Mouse (Mus musculus) spleen, adult 12 weeks (tissue): Measurements from ENCODE around the gene Kmt5a.
A peak's percentile ranks its signal among the peaks of the same experiment; 100 is the strongest.

Experiments used
- DNase-seq: peaks from one replicate; pipeline ENCODE4 v3.0.0; 2022; ENCODE audit warnings: low spot score

Kmt5a gene

DNA sequence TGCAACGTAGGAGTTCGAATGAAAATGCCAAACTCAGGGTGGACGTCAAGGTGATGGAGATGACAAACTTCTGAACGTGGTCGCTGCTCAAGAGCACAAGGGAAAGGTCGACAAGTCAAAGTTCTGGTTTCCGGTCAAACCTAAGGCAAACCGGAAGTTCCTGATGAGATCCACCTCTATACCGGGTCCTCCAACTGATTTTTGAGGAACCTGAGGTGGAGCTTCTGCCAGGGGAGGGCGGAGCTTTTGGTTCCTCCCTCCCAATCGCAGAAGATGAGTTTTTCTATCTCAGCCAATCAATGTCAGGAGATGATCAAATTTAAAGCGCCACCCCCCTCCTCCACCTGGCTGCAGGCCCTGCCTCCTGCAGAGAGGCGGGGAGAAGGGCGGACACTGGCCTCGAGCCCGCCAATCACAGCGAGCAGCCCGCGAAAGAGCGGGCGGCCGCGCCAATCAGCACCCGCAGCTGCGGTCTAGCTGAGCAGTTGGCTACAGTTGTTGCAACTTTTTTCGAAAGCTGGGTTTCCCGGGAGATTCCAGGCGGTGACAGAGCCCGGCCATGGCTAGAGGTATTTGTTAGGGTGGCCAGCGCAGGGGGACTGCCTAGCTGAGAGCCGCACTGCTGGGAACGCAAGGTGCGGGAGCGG is at the start of gene Kmt5a:
Gene Kmt5a, plus strand, starts transcription at position 484 of the 647 bp plus-strand sequence.
- DNase-seq, result peak; percentile 94

DNA sequence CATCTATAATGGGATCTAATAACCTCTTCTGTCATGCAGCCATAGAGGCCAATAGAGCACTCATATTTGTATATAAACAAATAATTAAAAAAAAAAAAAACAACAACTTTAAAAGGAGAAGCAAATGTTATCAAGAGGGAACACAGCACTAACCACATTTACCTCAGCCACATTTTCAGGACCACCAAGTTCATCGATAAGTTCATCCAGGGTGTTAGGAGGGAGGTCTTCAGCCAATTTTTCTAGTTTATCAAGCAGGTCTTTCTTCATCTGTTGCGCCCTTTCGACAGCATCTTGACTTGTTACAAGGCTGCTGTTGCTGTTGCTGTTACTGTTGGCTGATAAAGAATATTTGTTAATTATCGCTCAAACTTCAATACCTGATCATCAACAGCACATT is 47.3 kb upstream of the Kmt5a start:
- no peak for DNase-seq

DNA sequence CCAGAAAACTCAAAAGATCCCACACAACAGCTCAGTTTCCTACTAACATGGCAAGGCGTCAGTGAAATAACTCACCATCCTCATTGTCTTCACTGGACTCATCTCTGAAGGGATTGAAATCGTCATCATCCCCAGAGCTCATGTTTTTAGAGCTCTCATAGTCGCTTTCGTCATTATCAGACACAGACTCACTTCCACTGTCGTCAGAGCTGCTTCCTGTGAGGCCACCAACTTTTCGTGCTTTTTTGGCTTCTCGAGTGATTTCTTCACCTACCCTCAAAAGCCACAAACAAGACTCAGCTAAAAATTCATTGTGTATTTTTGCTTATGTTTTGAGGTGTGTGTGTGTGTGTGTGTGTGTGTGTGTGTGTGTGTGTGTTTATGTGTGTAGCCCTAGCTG is 46.0 kb upstream of the Kmt5a start:
- DNase-seq, result no peak

GRCm38 (mm10) chr5:124410808-124411207 is 28.9 kb upstream of the Kmt5a start:
- DNase-seq, result no peak

DNA sequence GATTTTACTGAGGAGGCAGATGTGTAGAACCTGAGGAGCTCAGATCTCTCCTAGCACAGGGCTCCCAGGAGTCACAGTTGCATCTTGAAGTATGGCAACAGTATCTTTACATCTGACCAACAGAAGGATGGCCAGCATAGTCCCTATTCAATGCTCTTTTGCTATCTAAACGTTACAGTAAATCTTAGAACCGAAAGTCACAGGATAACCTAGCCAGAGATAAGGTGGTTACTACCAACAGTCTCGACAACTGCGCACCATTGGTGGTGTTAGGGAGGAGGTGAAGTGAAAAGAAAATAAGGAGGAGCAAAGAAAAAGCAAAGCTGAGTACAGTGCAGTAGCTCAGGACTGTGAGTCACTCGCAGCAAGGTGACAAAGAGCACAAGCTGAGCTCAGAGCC is 27.6 kb upstream of the Kmt5a start:
- DNase-seq, result no peak

- no peak for DNase-seq
Observed at GRCm38 (mm10) chr5:124418903-124419302, 20.8 kb upstream of the Kmt5a start.

GRCm38 (mm10) chr5:124421786-124422185 is 17.9 kb upstream of the Kmt5a start:
- no peak for DNase-seq

GRCm38 (mm10) chr5:124424200-124424722 is 15.5 kb upstream of the Kmt5a start:
- DNase-seq, result no peak

GRCm38 (mm10) chr5:124424723-124425411 is 14.9 kb upstream of the Kmt5a start:
- peak; percentile 58 for DNase-seq

DNA sequence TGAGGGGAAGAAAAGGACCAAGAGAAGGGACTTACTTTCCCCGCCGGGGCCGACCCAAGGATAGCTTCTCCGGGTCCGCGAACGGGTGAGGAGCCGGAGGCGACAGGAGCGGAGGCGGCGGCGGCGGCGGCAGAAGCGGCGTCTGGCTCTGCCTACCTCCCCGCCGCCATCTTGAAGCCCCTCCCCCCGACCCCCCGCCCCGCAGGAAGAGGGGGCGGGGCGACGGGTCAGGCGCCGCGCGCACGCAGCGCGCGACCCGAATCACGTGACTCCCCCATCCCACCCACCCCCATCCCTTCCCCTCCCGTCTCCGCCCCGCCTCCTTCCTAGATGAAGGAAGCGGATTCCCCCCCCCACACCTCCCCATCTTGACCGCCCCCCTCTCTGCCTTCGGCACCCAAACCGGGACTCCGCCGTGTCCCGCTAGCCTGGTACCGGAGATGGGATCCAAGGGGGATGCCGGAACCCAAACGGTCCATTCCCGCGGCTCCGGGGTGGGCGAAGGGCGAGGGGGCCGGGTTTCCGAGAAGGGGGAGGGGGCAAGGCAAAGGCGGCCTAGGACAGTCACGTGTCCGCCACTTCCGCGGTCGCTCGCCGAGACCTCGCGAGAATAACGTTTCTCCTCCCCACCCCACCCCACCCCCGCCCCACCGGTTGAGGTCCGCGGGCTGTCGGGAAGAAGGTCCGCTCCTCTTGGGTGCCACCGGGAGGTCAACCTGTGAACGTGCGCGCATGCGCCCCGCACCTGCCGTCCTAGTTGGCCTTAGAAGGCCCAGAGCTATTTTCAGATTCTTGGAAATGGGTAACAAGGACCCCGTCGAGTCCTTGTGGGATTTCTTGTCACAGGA is 14.1 kb upstream of the Kmt5a start, which contains the start of gene Sbno1:
Gene Sbno1, minus strand, starts transcription at position 590 of the 848 bp plus-strand sequence.
- peak; percentile 83 for DNase-seq

DNA sequence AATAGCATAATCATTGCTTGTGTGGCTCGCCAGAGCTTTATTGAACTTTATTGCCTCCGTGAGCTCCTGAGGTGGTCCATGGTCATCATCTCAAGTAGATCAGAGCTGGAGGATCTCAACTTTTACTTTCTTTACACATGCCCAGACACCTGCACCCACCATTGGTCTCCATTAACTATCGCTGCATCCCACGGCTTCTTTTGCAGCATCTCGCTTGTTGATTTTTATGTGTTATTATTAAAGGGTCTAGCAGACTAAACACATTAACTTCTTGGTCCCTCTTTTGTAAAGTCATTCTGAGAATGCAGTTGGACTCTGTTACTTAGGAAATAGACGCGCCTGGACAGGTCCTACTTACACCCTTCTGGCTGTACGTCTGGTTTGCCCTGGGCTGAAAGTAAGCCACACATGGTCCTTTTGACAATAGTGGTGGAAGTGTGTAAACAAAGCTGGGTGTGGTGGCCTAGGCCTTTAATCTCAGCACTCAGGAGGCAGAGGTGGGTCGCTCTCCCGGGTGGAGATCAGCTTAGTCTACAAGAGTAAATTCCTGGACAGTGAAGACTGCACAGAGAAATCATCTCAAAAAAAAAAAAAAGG is 13.2 kb upstream of the Kmt5a start:
- no peak for DNase-seq

DNA sequence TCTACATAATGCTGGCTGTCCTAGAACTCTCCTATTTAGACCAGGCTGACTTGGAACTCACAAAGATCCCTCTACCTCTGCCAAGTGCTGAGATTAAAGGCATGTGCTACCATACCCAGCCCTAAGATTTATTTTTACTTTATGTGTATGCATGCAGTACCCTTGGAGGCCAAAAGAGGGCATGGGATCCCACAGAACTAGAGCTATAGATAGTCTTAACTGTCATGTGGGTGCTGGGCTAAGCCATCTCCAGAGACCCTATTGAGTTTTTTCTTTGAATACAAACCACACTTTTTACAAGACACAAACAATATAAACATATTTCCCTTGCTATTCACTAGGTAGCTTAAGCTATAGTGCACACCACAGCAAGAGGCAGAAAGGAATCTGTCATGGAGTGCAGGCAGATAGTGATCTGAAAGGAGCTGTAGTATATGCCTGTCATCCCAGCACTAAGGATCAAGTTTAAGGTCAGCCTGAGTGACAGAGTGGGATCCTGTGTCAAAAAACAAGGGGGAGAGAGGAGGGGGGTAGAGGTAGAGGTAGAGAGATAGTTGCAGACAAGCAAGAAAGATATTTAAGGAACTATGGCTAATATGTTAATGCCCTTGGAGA is 7.2 kb upstream of the Kmt5a start:
- DNase-seq, result peak; percentile 27

DNA sequence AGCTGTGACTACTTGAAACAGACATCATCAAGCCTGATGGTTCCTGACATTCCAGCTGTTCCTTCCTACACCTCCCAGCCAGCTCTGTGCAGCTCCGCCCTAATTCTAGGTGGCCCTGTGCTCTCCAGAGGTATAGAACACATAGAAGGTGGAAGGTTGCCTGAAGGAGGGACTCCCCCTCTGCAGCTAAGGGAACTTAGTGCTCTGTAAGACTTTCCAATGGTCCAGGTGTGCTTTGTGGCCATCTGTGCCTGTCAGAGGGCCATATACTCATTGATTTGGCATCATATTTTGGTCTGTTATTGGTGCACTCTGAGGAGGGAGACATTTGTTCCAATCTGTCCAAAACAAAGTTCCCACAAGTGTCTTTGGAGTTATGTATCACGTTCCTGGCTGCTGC is 6.7 kb upstream of the Kmt5a start:
- DNase-seq, result no peak

GRCm38 (mm10) chr5:124438229-124438628 is 1.5 kb upstream of the Kmt5a start:
- no peak for DNase-seq

DNA sequence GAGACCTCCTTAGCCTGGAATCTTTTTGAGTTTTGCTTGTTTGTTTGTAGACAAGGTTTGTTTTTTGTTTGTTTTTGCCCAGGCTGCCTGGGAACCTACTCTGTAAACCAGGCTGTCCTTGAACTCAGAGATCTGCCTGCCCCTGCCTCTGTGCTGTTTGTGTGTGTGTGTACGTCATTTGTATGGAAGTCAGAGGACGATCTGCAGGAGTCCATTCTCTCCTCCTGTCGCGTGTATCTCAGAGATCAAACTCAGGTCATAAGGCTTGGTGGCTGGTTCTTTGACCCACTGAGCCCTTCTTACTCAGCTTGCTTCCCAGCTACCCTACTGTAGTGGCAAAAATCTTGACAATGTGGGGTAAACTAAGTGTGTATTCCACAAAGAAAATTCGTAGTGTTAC is 984 bp upstream of the Kmt5a start:
- DNase-seq, result no peak

- DNase-seq, result peak; percentile 63
Observed at GRCm38 (mm10) chr5:124440094-124440701, 468 bp downstream of the Kmt5a start.

DNA sequence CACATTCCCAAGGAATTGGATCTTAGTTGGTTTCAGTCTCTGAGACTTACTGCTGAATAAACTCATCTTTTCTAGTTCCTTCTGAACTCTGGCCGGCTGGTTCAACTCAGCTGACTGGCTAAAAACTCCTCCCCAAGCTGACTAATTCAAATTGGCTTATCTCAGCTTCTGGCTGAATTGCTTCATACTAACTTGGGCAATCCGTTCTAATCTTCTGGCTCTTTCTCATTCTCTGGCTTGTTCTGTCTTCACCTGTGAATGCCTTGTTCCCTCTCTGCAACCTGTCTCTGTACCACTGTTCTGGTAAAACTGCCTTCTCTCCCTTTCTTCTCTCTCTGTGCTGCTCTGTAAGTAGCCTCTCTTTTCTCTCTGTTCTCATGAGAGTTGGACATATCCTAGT is 2.9 kb downstream of the Kmt5a start:
- no peak for DNase-seq

DNA sequence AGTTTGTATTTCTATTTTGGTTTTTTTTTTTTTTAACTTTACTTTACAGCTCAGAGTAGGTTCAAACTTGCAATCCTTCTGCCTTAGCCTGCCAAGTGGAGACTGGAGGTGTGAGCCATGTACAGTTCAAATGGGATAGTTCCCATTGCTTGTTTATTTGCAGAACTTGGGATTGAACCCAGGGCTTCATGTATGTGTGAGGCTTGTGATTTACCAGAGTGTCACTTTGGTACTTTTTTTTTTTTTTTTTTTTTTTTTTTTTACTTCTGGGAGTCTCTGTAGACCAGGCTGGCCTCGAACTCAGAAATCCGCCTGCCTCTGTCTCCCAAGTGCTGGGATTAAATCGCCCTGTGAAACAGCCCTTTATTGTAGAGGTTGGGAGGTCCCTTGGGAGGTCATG is 4.5 kb downstream of the Kmt5a start:
- no peak for DNase-seq

DNA sequence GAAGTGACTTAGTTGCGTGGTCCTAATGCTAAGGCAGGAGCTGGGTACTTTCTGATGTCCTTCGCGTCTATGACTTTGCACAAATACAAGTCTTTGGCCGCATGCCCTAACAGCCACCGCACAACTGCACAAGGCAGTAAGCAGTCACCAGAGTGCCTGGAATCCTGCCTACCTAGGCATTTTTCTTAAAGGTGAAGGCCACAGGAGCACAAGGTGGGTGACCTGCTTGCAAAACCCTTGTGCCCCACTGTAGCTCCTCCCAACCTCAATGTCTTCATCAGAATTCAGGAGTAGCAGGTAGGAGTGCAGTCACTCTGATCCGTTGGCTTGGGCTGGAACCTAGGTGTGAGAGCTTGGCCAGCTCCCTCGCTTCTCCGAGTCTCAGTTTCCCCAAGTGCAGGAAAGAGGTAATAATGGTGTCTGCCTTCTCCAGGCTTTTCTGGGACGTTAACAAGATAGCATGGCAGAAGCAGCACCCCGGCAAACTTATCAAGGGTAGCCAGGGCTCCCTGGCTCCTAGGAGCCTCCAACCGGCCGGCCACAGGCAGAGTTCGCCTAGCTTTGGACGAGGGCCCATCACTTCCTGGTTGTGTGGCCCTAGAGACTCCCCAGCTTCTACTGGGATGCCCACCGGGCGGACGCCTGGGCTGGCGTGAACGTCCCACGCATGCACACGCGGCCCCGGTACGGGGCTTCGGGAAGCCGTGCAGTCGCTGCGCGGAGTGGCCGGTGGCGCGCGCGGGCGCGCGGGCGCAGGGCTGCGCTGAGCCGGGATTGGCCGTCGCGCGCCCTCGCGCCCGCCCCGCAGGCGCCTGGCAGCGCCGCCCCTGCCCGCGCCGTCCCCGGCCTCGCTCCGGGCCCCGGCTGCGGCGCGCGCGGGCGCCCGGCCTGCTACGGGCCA is 5.2 kb downstream of the Kmt5a start:
- DNase-seq, result peak; percentile 73

DNA sequence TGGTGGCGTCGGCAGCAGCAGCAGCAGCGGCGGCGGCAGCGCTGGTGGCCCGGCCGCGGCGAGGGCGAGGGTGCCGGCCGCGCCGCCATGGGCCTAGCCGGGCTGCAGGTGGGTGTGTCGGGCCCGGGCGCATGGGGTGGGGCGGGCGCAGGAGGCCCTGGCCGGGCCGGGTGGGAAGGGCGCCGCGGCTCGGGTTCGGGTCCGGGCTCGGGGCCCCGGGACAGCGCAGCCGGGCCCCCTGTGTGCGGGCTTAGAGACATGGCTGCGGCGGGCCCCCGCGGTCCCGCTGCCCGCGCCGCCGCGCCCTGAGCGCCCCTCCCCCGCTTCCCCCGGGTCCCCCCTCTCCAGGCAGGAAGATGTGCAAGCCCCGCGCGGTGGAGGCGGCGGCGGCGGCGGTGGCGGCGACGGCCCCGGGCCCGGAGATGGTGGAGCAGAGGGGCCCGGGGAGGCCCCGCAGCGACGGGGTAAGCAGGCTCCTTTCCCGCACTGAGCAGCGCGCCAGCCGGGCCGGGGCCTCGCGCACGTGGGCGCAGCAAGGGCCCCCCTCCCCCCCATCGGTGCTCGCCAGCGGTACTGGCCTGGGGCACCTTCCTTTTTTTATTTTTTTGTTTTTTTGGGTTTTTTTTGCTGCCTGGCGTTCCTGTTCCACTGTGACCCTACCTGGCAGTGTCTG is 6.0 kb downstream of the Kmt5a start:
- DNase-seq, result peak; percentile 62
